Mouse (Mus musculus) heart, embryonic 11.5 days (tissue): ENCODE measurements around the gene Megf8. TPM values are rescaled to one million over a fixed set of nuclear protein-coding genes. Genes with fewer than 3 reads are reported as not detected.

Experiments
- ATAC-seq: fragments of 200-750 bp; cut with Nextera tagmentation; replicated peaks from 2 replicates; pipeline ENCODE4 v1.8.0; 2017; ENCODE audit warnings: moderate library complexity; ENCODE audit not compliant: insufficient number of reproducible peaks, low FRiP score, low TSS enrichment
- H3K27ac ChIP-seq: fragments of 300-500 bp; sonication (generic); 2 replicates; pipeline ENCODE4 v1.5.1; 2014; ENCODE audit warnings: mild to moderate bottlenecking, low read depth, low read length
- H3K27me3 ChIP-seq: fragments of 300-500 bp; sonication (generic); 2 replicates; pipeline ENCODE4 v1.6.1; 2014; ENCODE audit warnings: mild to moderate bottlenecking, low read length, mixed read lengths; ENCODE audit not compliant: control insufficient read depth, insufficient read depth
- H3K36me3 ChIP-seq: fragments of 300-500 bp; sonication (generic); 2 replicates; pipeline ENCODE4 v1.6.1; 2014; ENCODE audit warnings: mild to moderate bottlenecking, low read length, moderate library complexity, mixed read lengths; ENCODE audit not compliant: control insufficient read depth, insufficient read depth
- H3K4me1 ChIP-seq: fragments of 300-500 bp; sonication (generic); 2 replicates; pipeline ENCODE4 v1.6.1; 2014; ENCODE audit warnings: low read length; ENCODE audit not compliant: control insufficient read depth, insufficient read depth
- H3K4me2 ChIP-seq: fragments of 300-500 bp; sonication (generic); 2 replicates; pipeline ENCODE4 v1.6.1; 2014; ENCODE audit warnings: mild to moderate bottlenecking, moderate library complexity
- H3K4me3 ChIP-seq: fragments of 300-500 bp; sonication (generic); 2 replicates; pipeline ENCODE4 v1.5.1; 2014; ENCODE audit warnings: low read depth, low read length
- H3K9ac ChIP-seq: fragments of 300-500 bp; sonication (generic); 2 replicates; pipeline ENCODE4 v1.6.1; 2014; ENCODE audit warnings: mild to moderate bottlenecking, low read depth, low read length, moderate library complexity
- H3K9me3 ChIP-seq: fragments of 300-500 bp; sonication (generic); replicated peaks from 2 replicates; pipeline ENCODE4 v1.6.1; 2016; ENCODE audit warnings: low read length; ENCODE audit not compliant: control insufficient read depth
- WGBS: fragments of 180-500 bp; shearing (Covaris S2); extraction: QIAGEN DNeasy Blood & Tissue Kit; methylation state at CpG from one replicate; pipeline ENCODE4 v1.1.7; 2014; ENCODE audit not compliant: insufficient replicate concordance; 5-methylcytosine and 5-hydroxymethylcytosine counted together
- polyA plus RNA-seq: library from polyadenylated mRNA; unstranded; fragments of >200 nt; fragmentation: Nextera tagmentation; extraction: Ambion mirVana; gene quantifications from 2 replicates; pipeline ENCODE4 v1.2.1, GENCODE M21; 2014

Megf8 gene
- polyA plus RNA-seq, 1 experiment from 2014 or later = 6.2 TPM

DNA sequence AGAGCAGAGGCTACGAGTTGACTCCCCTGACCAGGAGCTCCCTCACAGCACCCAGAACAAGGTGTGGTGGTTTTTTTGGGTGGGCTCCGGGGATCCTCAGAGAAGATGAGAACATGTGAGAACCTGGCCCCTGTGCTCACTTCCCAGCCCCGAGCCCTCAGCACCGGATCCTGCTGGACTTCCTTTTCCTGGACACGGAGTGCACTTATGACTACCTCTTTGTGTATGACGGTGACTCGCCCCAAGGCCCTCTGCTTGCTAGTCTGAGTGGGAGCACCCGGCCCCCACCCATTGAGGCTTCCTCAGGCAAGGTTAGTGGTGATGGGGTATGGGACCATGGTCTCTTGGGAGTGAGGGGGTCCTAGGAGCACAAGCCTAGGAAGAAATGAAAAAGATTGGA, 9.3 kb downstream of the Megf8 start:
- no peak overlapping the region for H3K27ac ChIP-seq
- no peak overlapping the region for H3K4me3 ChIP-seq
- H3K27me3 ChIP-seq = no peaks in the 10 kb centered on the region
- no peak overlapping the region for H3K9ac ChIP-seq
- no peak for ATAC-seq
- WGBS = 77% methylated on average over 8 of the region's 8 CpGs
- H3K9me3 ChIP-seq = no peaks in the 10 kb centered on the region
- H3K4me2 ChIP-seq = no peak overlapping the region
- peaks cover 7% of the 10 kb centered on the region for H3K36me3 ChIP-seq
- H3K4me1 ChIP-seq = peaks cover 10% of the 10 kb centered on the region

DNA sequence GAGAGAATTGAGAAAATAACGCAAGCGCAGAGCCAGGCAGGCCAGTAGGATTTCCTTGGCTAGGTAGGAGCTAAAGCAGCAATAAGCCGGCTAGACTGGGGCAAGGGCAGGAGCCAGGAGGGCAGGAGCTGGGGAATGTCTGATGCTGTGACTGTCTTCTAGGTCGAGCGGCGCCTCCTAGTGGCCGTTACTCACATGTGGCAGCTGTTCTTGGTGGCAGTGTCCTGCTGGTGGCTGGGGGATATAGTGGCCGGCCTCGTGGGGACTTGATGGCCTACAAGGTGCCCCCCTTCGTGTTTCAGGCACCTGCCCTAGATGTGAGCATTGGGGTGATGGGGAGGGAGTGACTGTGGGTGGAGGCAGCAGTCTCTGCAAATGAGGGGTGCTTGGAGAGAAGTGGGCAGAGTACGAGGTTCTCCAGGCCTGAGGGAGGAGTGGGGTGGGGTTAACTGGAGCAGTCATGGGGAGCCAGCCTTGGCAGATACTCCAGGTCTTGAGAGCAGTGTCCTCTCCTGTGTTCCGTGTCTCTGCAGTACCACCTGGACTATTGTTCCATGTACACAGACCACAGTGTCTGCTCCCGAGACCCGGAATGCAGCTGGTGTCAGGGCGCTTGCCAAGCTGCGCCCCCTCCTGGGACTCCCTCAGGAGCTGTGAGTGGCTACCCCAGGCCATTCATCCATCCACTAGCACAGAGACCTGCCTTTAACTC, 16.8 kb downstream of the Megf8 start:
- Histone ChIP-seq H3K9me3 (no peaks in the 10 kb centered on the region), H3K27me3 (no peaks in the 10 kb centered on the region), H3K36me3 (peaks cover 11% of the 10 kb centered on the region), H3K4me1 (no peaks in the 10 kb centered on the region), H3K9ac (no peak overlapping the region), H3K4me3 (no peak overlapping the region), H3K4me2 (no peak overlapping the region), H3K27ac (no peak overlapping the region)
- ATAC-seq = peak; percentile 48; the same call in 1 of the 2 replicates
- WGBS = 38% methylated on average over 16 of the region's 16 CpGs

DNA sequence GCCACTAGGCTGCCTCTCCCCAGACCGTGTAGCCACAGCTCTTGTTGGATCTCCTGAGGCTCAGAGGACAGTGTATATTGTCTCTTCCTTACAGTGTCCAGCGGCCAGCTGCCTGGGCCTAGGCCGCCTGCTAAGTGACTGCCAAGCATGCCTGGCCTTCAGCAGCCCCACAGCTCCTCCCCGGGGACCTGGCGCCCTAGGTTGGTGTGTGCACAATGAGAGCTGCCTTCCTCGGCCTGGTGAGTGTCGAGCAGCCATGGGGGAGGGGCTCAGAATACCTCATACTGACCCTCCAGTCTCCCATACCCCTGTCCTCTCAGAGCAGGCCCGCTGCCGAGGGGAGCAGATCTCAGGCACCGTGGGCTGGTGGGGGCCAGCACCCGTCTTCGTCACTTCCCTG, 17.5 kb downstream of the Megf8 start:
- Histone ChIP-seq H3K4me1 (no peaks in the 10 kb centered on the region), H3K9ac (no peak overlapping the region), H3K4me2 (no peak overlapping the region), H3K36me3 (peaks cover 11% of the 10 kb centered on the region), H3K4me3 (no peak overlapping the region), H3K27ac (no peak overlapping the region), H3K27me3 (no peaks in the 10 kb centered on the region), H3K9me3 (no peaks in the 10 kb centered on the region)
- WGBS = 82% methylated on average over 12 of the region's 12 CpGs
- peak; percentile 13; the same call in 1 of the 2 replicates for ATAC-seq

DNA sequence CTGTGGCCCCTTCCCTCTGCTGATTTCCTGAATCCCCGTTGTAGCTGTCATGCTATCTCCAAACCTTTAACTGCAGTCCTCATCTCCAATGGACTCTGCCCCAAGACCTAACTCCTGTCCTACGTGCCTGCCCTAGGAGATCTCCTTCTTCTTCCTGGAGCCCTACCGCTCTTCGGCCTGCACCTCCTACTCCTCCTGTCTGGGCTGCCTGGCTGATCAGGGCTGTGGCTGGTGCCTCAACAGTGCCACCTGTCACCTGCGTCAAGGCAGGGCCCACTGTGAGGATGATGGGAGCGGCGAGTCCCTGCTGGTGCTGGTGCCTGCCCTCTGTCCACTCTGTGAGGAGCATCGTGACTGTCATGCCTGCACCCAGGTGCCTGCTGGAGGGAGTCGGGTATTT, 22.4 kb downstream of the Megf8 start:
- Histone ChIP-seq H3K4me3 (no peak overlapping the region), H3K9me3 (no peaks in the 10 kb centered on the region), H3K27ac (no peak overlapping the region), H3K4me1 (no peaks in the 10 kb centered on the region), H3K27me3 (no peaks in the 10 kb centered on the region), H3K4me2 (no peak overlapping the region), H3K9ac (no peak overlapping the region), H3K36me3 (no peaks in the 10 kb centered on the region; the same call in 1 of the 2 replicates)
- WGBS = 78% methylated on average over 9 of the region's 9 CpGs
- ATAC-seq = no peak

DNA sequence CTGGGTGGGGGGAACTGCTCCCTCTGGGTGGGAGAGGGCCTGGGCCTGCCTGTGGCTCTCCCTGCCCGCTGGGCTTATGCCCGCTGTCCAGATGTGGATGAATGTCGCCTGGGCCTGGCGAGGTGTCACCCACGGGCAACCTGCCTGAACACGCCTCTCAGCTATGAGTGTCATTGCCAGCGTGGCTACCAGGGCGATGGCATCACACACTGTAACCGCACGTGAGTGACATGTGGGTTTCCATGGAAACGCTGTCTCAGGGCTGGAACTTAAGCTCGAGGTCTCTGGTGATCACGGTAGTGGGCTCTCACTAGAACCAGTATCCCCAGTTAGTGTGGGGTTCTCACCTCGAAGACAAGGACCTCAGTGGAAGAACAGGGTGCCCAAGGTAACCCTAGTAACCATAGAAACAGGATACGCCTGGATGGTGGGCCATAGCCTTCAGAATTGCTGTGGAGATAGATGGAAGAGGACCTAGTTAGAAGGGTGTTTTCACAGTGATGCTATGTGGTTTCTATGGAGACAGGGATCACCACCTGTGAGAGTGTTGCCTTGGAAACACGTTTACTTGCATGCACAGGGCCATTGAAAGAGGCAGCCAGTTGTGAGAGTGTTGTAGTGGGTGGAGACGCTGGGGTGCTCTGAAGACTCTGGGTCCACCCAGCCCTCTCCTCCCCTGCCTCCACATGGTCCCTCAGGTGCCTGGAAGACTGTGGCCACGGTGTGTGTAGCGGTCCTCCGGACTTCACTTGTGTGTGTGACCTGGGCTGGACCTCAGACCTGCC, 24.2 kb downstream of the Megf8 start:
- WGBS = 84% methylated on average over 20 of the region's 20 CpGs
- no peaks in the 10 kb centered on the region for H3K4me1 ChIP-seq
- no peak overlapping the region for H3K4me2 ChIP-seq
- ATAC-seq = no peak
- H3K27ac ChIP-seq = no peak overlapping the region
- H3K36me3 ChIP-seq = no peaks in the 10 kb centered on the region; the same call in 1 of the 2 replicates
- H3K9me3 ChIP-seq = no peaks in the 10 kb centered on the region
- H3K27me3 ChIP-seq = no peaks in the 10 kb centered on the region
- no peak overlapping the region for H3K4me3 ChIP-seq
- no peak overlapping the region for H3K9ac ChIP-seq

DNA sequence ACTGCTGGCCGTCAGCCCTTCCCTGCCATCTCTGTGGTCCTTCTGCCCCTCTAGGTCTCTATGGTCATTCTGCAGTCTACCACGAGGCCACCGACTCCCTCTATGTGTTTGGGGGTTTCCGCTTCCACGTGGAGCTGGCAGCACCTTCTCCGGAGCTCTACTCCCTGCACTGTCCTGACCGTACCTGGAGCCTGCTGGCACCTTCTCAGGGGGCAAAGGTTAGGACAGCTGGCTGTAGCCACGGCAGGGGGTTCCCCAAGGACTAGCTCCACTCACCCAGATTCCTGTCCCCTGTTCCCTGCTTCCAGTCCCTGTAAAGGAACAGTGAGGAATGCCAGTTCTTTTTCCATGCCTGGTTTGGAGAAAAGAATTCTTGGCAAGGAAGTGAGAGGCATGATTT, 31.9 kb downstream of the Megf8 start:
- no peak overlapping the region for H3K9ac ChIP-seq
- H3K36me3 ChIP-seq = peaks cover 17% of the 10 kb centered on the region
- no peak overlapping the region for H3K4me2 ChIP-seq
- H3K4me3 ChIP-seq = no peak overlapping the region
- WGBS = 76% methylated on average over 8 of the region's 8 CpGs
- H3K9me3 ChIP-seq = peaks cover 4% of the 10 kb centered on the region; the same call in 1 of the 2 replicates
- no peak overlapping the region for H3K27ac ChIP-seq
- H3K4me1 ChIP-seq = no peaks in the 10 kb centered on the region
- no peaks in the 10 kb centered on the region for H3K27me3 ChIP-seq
- no peak for ATAC-seq

DNA sequence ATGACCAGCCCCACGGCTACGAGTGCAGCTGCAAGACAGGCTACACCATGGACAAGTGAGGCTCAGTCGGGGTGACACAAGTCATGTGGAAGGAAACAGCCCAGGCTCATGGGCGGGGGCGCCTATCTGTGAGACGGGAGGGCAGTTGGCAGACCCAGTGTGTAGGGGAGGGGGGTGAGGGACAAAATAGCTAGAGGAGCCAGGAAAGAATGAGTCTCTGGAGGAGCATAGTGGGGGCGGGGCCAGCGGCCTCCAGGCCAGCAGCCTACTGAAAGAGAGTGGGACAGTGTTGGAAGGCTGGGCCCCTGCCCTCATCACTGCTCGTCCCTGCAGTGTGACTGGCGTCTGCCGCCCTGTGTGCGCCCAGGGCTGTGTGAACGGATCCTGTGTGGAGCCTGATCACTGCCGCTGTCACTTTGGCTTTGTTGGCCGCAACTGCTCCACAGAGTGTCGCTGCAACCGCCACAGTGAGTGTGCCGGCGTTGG, 41.8 kb downstream of the Megf8 start:
- peak; percentile 28; the same call in 1 of the 2 replicates for ATAC-seq
- Histone ChIP-seq H3K9ac (no peak overlapping the region), H3K27ac (no peak overlapping the region), H3K9me3 (no peaks in the 10 kb centered on the region), H3K4me2 (no peak overlapping the region), H3K4me1 (peaks cover 8% of the 10 kb centered on the region; the same call in 1 of the 2 replicates), H3K4me3 (no peak overlapping the region), H3K36me3 (peaks cover 11% of the 10 kb centered on the region), H3K27me3 (no peaks in the 10 kb centered on the region; the same call in 1 of the 2 replicates)
- WGBS = 73% methylated on average over 19 of the region's 19 CpGs

DNA sequence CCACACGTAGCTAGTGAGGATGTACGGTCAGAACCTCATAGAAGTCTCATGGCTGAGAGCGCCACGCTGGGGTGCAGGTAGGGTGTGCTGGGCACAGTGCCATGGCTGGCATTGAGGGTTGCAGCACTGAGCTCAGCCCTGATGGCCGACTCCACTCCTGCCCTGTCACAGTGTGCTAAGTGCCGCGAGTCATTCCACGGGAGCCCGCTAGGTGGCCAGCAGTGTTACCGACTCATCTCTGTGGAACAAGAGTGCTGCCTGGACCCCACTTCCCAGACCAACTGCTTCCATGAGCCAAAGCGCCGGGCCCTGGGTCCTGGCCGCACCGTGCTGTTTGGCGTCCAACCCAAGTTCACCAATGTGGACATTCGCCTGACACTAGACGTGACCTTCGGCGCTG, 46.2 kb downstream of the Megf8 start:
- 85% methylated on average over 19 of the region's 19 CpGs for WGBS
- peaks cover 15% of the 10 kb centered on the region for H3K36me3 ChIP-seq
- H3K9ac ChIP-seq = no peak overlapping the region

More for the DNA sequence above, 46.2 kb downstream of the Megf8 start:
- Histone ChIP-seq H3K27me3 (peaks cover 33% of the 10 kb centered on the region), H3K4me3 (no peak overlapping the region), H3K27ac (no peak overlapping the region), H3K4me1 (peaks cover 11% of the 10 kb centered on the region; the same call in 1 of the 2 replicates), H3K4me2 (no peak overlapping the region), H3K9me3 (no peaks in the 10 kb centered on the region)
- no peak; the same call in 1 of the 2 replicates for ATAC-seq
